Mouse (Mus musculus) hindbrain, embryonic 16.5 days (tissue): ENCODE data around the gene Mvb12b. TPM values are rescaled to one million over a fixed set of nuclear protein-coding genes. Genes with fewer than 3 reads are reported as not detected.

ENCODE experiments used
- ATAC-seq: fragments of 200-750 bp; cut with Nextera tagmentation; 2 replicates; pipeline ENCODE4 v1.8.0; 2017; ENCODE audit warnings: moderate TSS enrichment, moderate library complexity
- H3K27ac ChIP-seq: fragments of 300-500 bp; sonication (generic); 2 replicates; pipeline ENCODE4 v1.5.1; 2014; ENCODE audit warnings: low read depth, mild to moderate bottlenecking, control low read depth, low read length, moderate library complexity
- H3K27me3 ChIP-seq: fragments of 300-500 bp; sonication (generic); replicated peaks from 2 replicates; pipeline ENCODE4 v1.6.1; 2014; ENCODE audit warnings: low read length; ENCODE audit not compliant: control insufficient read depth, insufficient read depth
- H3K36me3 ChIP-seq: fragments of 300-500 bp; sonication (generic); 2 replicates; pipeline ENCODE4 v1.6.1; 2014; ENCODE audit warnings: mild to moderate bottlenecking, low read length, moderate library complexity, mixed read lengths; ENCODE audit not compliant: control insufficient read depth, insufficient read depth
- H3K4me1 ChIP-seq: fragments of 300-500 bp; sonication (generic); 2 replicates; pipeline ENCODE4 v1.6.1; 2014; ENCODE audit warnings: low read depth, low read length; ENCODE audit not compliant: control insufficient read depth, insufficient read depth
- H3K4me2 ChIP-seq: fragments of 300-500 bp; sonication (generic); 2 replicates; pipeline ENCODE4 v1.6.1; 2014; ENCODE audit warnings: mild to moderate bottlenecking, low read length, control low read depth, moderate library complexity
- H3K4me3 ChIP-seq: fragments of 300-500 bp; sonication (generic); 2 replicates; pipeline ENCODE4 v1.5.1; 2014; ENCODE audit warnings: mild to moderate bottlenecking, low read length, control low read depth, moderate library complexity
- H3K9ac ChIP-seq: fragments of 300-500 bp; sonication (generic); 2 replicates; pipeline ENCODE4 v1.6.1; 2014; ENCODE audit warnings: low read depth, mild to moderate bottlenecking, control low read depth, low read length, moderate library complexity
- H3K9me3 ChIP-seq: fragments of 300-500 bp; sonication (generic); 2 replicates; pipeline ENCODE4 v1.6.1; 2014; ENCODE audit warnings: mild to moderate bottlenecking, low read length, moderate library complexity; ENCODE audit not compliant: control insufficient read depth
- WGBS: fragments of 180-500 bp; shearing (Covaris S2); extraction: QIAGEN DNeasy Blood & Tissue Kit; methylation state at CpG from one replicate; pipeline ENCODE4 v1.1.7; 2014; 5-methylcytosine and 5-hydroxymethylcytosine counted together
- polyA plus RNA-seq: library from polyadenylated mRNA; unstranded; fragments of >200 nt; fragmentation: Nextera tagmentation; extraction: Ambion mirVana; gene quantifications from 2 replicates; pipeline ENCODE4 v1.2.1, GENCODE M21; 2015

Mvb12b gene
- polyA plus RNA-seq, 1 experiment from 2014 or later: 46.5 TPM

DNA sequence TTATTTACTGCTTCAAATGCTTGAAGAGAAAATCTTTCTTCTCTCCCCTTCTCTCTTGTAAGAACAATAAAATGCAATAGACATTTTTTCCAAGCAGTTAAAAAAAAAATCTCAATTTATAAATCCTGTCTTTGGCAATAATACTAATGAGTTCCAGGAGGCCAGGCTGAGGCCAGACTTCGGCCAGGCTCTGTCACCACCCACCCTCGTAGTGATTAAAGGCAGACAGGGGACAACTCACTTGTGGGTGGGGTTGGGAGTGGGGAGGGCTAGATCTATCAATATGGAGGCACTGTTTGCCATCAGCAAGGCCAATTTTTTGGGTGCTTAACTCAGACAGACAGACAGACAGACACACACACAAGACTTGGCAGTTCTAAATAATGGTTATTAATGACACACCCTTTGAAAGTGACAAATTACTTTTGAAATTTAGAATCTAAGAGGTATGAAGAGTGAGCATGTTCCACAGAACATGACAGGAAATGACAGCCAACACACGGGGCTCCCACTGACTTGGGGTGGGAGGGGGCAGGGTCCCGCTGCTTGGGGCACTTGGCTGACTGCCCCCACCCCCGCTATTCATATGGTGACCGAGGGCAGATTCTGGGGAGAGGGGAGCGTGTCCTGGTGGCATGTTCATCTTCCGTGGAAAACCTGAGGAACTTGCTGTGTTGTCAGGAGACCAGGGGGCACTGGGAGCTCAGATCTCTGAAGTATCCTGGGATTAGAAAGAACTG lies 74.1 kb downstream of the Mvb12b start:
- Histone ChIP-seq H3K36me3 (no peaks in the 10 kb centered on the region), H3K4me1 (peaks cover 36% of the 10 kb centered on the region), H3K9me3 (no peaks in the 10 kb centered on the region), H3K27me3 (no peaks in the 10 kb centered on the region), H3K9ac (no peak overlapping the region), H3K4me3 (no peak overlapping the region), H3K27ac (peak overlapping the region; percentile 17; the same call in 1 of the 2 replicates), H3K4me2 (no peak overlapping the region)
- WGBS: 45% methylated on average over 8 of the region's 8 CpGs
- ATAC-seq: no peak

DNA sequence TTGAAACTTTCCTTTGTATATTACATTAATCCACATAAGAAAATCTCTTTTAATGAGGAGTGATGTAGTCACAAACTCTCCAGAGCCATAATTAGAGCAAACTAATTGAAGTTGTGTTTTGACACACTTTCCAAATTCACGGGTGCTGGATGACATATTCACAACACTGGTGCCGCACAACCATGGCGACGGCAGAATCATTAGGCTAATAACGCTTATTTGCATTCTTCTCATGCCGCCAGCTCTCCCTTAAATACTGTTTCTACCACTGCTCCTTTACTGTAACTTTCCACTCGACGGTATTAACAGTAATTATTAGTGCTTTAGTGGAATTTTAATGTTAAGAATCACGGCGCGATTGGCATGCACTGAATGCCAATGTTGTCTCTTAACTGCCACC lies 74.8 kb downstream of the Mvb12b start:
- Histone ChIP-seq H3K9me3 (no peaks in the 10 kb centered on the region), H3K36me3 (no peaks in the 10 kb centered on the region), H3K9ac (no peak overlapping the region), H3K27ac (peak overlapping the region; percentile 17; the same call in 1 of the 2 replicates), H3K27me3 (no peaks in the 10 kb centered on the region), H3K4me2 (no peak overlapping the region), H3K4me1 (peaks cover 36% of the 10 kb centered on the region), H3K4me3 (no peak overlapping the region)
- WGBS: 39% methylated on average over 11 of the region's 11 CpGs
- no peak for ATAC-seq

DNA sequence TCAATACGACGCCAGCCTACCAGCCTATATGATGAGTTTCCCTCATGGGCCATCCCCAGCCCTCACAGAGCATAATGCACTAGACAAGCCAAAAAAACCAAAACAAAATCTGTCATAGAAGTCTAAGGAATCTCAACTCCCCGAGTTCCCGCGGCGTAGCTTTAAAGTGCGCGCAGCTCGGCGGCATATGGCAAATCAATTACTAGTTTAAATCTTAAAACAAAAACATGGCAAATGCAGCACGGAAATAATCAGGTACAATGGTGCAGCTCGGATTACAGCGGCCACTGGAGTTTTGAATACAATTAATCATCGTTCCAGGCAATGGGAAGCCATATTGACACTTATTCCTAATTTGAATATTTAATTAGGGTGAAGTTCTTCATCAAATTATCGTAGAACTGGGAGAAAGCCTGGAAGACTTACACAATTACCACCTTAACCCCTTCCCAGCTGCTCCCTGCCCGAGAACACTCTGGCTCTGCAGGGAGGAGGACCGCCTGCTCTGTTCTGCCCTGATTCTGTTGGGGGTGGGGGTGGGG lies 76.3 kb downstream of the Mvb12b start:
- ATAC-seq: 0 out of 2 replicates have a peak, but pooled peaks have one; percentile 12
- 44% methylated on average over 17 of the region's 17 CpGs for WGBS
- peaks cover 36% of the 10 kb centered on the region for H3K4me1 ChIP-seq
- no peaks in the 10 kb centered on the region for H3K9me3 ChIP-seq
- no peak overlapping the region for H3K4me2 ChIP-seq
- no peak overlapping the region for H3K27ac ChIP-seq
- H3K4me3 ChIP-seq: no peak overlapping the region
- H3K9ac ChIP-seq: no peak overlapping the region
- H3K36me3 ChIP-seq: no peaks in the 10 kb centered on the region
- no peaks in the 10 kb centered on the region for H3K27me3 ChIP-seq

- WGBS: 65% methylated on average over 3 of the region's 3 CpGs
- Histone ChIP-seq H3K27ac (no peak overlapping the region; the same call in 1 of the 2 replicates), H3K27me3 (no peaks in the 10 kb centered on the region), H3K36me3 (no peaks in the 10 kb centered on the region), H3K4me1 (peaks cover 27% of the 10 kb centered on the region), H3K9ac (no peak overlapping the region; the same call in 1 of the 2 replicates), H3K9me3 (no peaks in the 10 kb centered on the region), H3K4me2 (no peak overlapping the region), H3K4me3 (no peak overlapping the region)
- ATAC-seq: no peak
Observed at GRCm38 (mm10) chr2:33809081-33809480, 78.7 kb downstream of the Mvb12b start.

GRCm38 (mm10) chr2:33808032-33808431 lies 79.7 kb downstream of the Mvb12b start:
- no peak overlapping the region for H3K27ac ChIP-seq
- H3K9ac ChIP-seq: no peak overlapping the region
- H3K4me2 ChIP-seq: no peak overlapping the region
- H3K36me3 ChIP-seq: no peaks in the 10 kb centered on the region
- H3K9me3 ChIP-seq: no peaks in the 10 kb centered on the region
- WGBS: 92% methylated on average over 5 of the region's 5 CpGs
- H3K4me1 ChIP-seq: peaks cover 26% of the 10 kb centered on the region
- no peaks in the 10 kb centered on the region for H3K27me3 ChIP-seq
- H3K4me3 ChIP-seq: no peak overlapping the region
- no peak for ATAC-seq

GRCm38 (mm10) chr2:33805640-33806039 lies 82.1 kb downstream of the Mvb12b start:
- WGBS: 79% methylated on average over 11 of the region's 11 CpGs
- Histone ChIP-seq H3K4me3 (no peak overlapping the region), H3K36me3 (peaks cover 9% of the 10 kb centered on the region), H3K27ac (no peak overlapping the region), H3K4me1 (peaks cover 18% of the 10 kb centered on the region), H3K9ac (no peak overlapping the region), H3K27me3 (no peaks in the 10 kb centered on the region), H3K4me2 (no peak overlapping the region), H3K9me3 (no peaks in the 10 kb centered on the region)
- no peak for ATAC-seq

DNA sequence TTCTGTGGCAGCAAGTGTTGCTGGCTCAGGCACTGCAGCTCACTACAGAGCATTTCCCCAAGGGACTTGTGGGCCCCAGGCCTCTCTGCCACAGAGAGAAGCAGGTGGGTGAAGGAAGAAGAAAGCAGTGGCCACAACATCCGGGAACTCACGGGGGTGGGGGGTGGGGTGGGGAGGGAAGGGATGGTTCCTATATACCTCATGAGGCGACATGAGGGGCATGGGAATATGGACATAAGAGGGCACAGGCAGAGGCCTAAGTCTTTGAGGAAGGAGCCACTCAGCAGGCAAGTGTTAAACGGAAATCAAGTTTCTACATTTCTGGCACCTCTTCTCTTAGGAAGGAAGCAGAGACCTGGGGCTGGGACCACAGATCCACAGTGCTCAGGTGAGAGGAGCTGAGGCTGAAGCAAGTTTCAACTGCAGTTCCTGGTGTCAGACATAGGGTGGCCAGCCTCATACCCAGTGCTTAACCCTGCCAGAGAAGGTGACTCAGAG lies 84.0 kb downstream of the Mvb12b start:
- H3K4me3 ChIP-seq: no peak overlapping the region
- H3K9me3 ChIP-seq: no peaks in the 10 kb centered on the region
- no peak overlapping the region for H3K4me2 ChIP-seq
- H3K27me3 ChIP-seq: no peaks in the 10 kb centered on the region
- WGBS: 82% methylated on average over 4 of the region's 4 CpGs
- H3K4me1 ChIP-seq: peaks cover 4% of the 10 kb centered on the region; the same call in 1 of the 2 replicates
- H3K27ac ChIP-seq: no peak overlapping the region
- no peak for ATAC-seq
- peaks cover 9% of the 10 kb centered on the region for H3K36me3 ChIP-seq
- H3K9ac ChIP-seq: no peak overlapping the region

DNA sequence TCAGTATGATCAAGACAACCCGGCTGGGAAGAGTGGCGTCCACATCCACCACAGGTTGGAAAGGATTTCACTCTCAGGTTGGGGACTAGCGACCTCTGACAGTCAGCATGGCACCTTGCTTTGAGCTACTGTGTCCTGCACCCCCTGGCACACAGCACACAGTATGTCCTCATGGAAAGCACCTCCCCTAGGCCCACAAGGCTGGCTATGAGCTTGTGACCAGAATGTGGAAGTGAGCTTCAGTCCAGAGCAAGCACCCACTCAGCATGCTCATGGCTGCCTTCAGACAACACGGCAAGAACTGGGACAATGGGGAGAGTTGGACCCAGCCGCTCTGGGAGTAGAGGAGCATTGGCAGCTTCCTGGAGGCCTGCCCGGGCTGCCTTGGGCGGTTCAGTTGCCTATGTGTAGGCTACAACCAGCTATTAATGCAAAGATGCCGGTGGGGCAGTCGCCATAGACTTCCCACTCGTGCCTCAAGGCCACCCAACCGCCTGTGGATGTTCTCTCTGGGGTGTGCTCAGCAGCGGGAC lies 84.6 kb downstream of the Mvb12b start:
- no peaks in the 10 kb centered on the region for H3K9me3 ChIP-seq
- peak overlapping the region; percentile 36; the same call in 1 of the 2 replicates for H3K27ac ChIP-seq
- H3K36me3 ChIP-seq: peaks cover 9% of the 10 kb centered on the region
- H3K4me2 ChIP-seq: no peak overlapping the region
- no peak overlapping the region for H3K9ac ChIP-seq
- H3K4me3 ChIP-seq: no peak overlapping the region
- peak; percentile 65; the same call in 1 of the 2 replicates for ATAC-seq
- 81% methylated on average over 12 of the region's 12 CpGs for WGBS
- no peaks in the 10 kb centered on the region for H3K27me3 ChIP-seq
- H3K4me1 ChIP-seq: peaks cover 4% of the 10 kb centered on the region; the same call in 1 of the 2 replicates

- no peak overlapping the region for H3K27ac ChIP-seq
- peaks cover 9% of the 10 kb centered on the region for H3K36me3 ChIP-seq
- peaks cover 4% of the 10 kb centered on the region; the same call in 1 of the 2 replicates for H3K4me1 ChIP-seq
- H3K9me3 ChIP-seq: no peaks in the 10 kb centered on the region
- no peak overlapping the region for H3K4me2 ChIP-seq
- WGBS: 49% methylated on average over 13 of the region's 13 CpGs
- H3K9ac ChIP-seq: no peak overlapping the region; the same call in 1 of the 2 replicates
- no peaks in the 10 kb centered on the region for H3K27me3 ChIP-seq
- ATAC-seq: no peak
- H3K4me3 ChIP-seq: no peak overlapping the region
Observed at GRCm38 (mm10) chr2:33801760-33802159, 86.0 kb downstream of the Mvb12b start.
